Comparison of ENCODE assay signal across 47 mouse cellular contexts in the genomic region with DNA sequence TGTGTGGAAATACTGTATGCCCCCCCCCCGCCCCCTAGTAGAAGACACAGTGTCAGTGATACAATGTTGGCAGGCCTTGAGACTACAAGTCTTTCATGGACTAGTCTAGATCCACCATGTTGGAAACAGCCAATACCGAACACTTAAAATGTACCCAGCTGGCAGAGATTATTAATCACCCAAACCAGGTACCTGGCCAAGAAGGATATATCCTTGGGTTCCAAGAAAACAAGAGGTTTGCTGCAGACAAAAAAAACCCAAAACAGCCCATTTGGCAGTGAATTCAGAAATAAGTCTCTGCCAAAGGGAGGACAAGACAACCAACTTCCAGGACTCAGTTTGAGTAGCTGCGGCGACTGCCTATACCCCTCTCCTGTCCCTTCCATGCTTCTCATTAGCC. TPM values are rescaled to one million over a fixed set of nuclear protein-coding genes. Genes with fewer than 3 reads are reported as not detected.
"Had no signal": no experiment of that assay in that cellular context is flagged by ENCODE, and none has a peak within 500 bp of the region (broad histone marks: within the 10 kb centered on the region; RNA-seq: fewer than 3 reads in every experiment).

No protein-coding gene starts in this region.

- H3K36me3 ChIP-seq: limb, embryonic 10.5 days; limb, embryonic 12.5 days; limb, embryonic 13.5 days; limb, embryonic 15.5 days; liver, embryonic 12.5 days; liver, embryonic 13.5 days; liver, embryonic 15.5 days; lung, embryonic 15.5 days; midbrain, embryonic 10.5 days; midbrain, embryonic 12.5 days; midbrain, embryonic 15.5 days; neural tube, embryonic 12.5 days had no signal

- H3K4me3 ChIP-seq: left cerebral cortex, adult 2 months; limb, embryonic 10.5 days; limb, embryonic 12.5 days; limb, embryonic 13.5 days; limb, embryonic 15.5 days; liver, embryonic 12.5 days; liver, embryonic 13.5 days; liver, embryonic 15.5 days; lung, embryonic 15.5 days; megakaryocyte, embryonic 14.5 days; midbrain, embryonic 10.5 days; midbrain, embryonic 12.5 days; midbrain, embryonic 15.5 days; myocyte; neural tube, embryonic 12.5 days had no signal

- H3K9me3 ChIP-seq: limb, embryonic 10.5 days; limb, embryonic 12.5 days; limb, embryonic 13.5 days; limb, embryonic 15.5 days; liver, embryonic 12.5 days; liver, embryonic 15.5 days; lung, embryonic 15.5 days; midbrain, embryonic 10.5 days; midbrain, embryonic 12.5 days; midbrain, embryonic 15.5 days; neural tube, embryonic 12.5 days had no signal

- DNase-seq: left cerebral cortex, postnatal 4 days; liver; liver, embryonic 13.5 days; liver, postnatal 0 days; lung, adult 18-20 months; lung, adult 2 months; lung, embryonic 14.5 days; lung, postnatal 10 days; lung, postnatal 14 days; lung, postnatal 36 days; lung, postnatal 4 days; midbrain, embryonic 14.5 days had no signal

- ATAC-seq: liver, embryonic 12.5 days; liver, postnatal 0 days; lung, postnatal 0 days; midbrain, embryonic 15.5 days; midbrain, embryonic 16.5 days had no signal

- H3K27me3 ChIP-seq: limb, embryonic 12.5 days; limb, embryonic 13.5 days; limb, embryonic 15.5 days; liver, embryonic 13.5 days; lung, embryonic 15.5 days; midbrain, embryonic 12.5 days; midbrain, embryonic 15.5 days; neural tube, embryonic 12.5 days had no signal

- H3K9ac ChIP-seq: limb, embryonic 12.5 days; limb, embryonic 13.5 days; limb, embryonic 15.5 days; liver, embryonic 12.5 days; liver, embryonic 13.5 days; liver, embryonic 14.5 days; liver, embryonic 15.5 days; liver, postnatal 0 days; lung, embryonic 14.5 days; lung, embryonic 15.5 days; midbrain, embryonic 12.5 days; midbrain, embryonic 15.5 days; neural tube, embryonic 12.5 days had no signal

- H3K4me2 ChIP-seq: limb, embryonic 12.5 days; limb, embryonic 13.5 days; limb, embryonic 15.5 days; liver, embryonic 11.5 days; liver, embryonic 12.5 days; liver, embryonic 13.5 days; liver, embryonic 15.5 days; lung, embryonic 14.5 days; lung, embryonic 15.5 days; midbrain, embryonic 12.5 days; midbrain, embryonic 15.5 days; neural tube, embryonic 12.5 days had no signal

- H3K27ac ChIP-seq: left cerebral cortex, adult 2 months; limb, embryonic 10.5 days; limb, embryonic 12.5 days; limb, embryonic 13.5 days; limb, embryonic 15.5 days; liver, embryonic 12.5 days; liver, embryonic 13.5 days; liver, embryonic 14.5 days; liver, embryonic 15.5 days; lung, embryonic 15.5 days; macrophage; midbrain, embryonic 10.5 days; midbrain, embryonic 12.5 days; midbrain, embryonic 15.5 days; neural tube, embryonic 12.5 days had no signal

RNA-seq across cellular contexts. Expression of a gene that starts 3.5 kb away (rescaled TPM):
- total RNA-seq: left cerebral cortex, adult 2 months; left cerebral cortex, postnatal 10 days; left cerebral cortex, postnatal 14 days; left cerebral cortex, postnatal 25 days; left cerebral cortex, postnatal 36 days; left cerebral cortex, postnatal 4 days; liver, adult 2 months; midbrain, postnatal 0 days; monocyte, adult 5-6 weeks had no signal
- polyA plus RNA-seq: liver, adult 2 months; lung, adult 2 months; macrophage had no signal

RNA-seq across cellular contexts. Expression of a gene that starts 41.0 kb away (rescaled TPM):
- total RNA-seq: megakaryocyte, adult 5-6 weeks; midbrain, postnatal 0 days; monocyte, adult 5-6 weeks had no signal
- polyA plus RNA-seq: limb, embryonic 10.5 days; limb, embryonic 11.5 days; limb, embryonic 12.5 days; liver, embryonic 11.5 days; liver, embryonic 12.5 days; lung, embryonic 14.5 days; lung, embryonic 15.5 days; lung, embryonic 16.5 days; lung, postnatal 0 days; macrophage; midbrain, embryonic 12.5 days; midbrain, embryonic 14.5 days; midbrain, embryonic 15.5 days; midbrain, embryonic 16.5 days; midbrain, postnatal 0 days; myocyte; neural tube, embryonic 11.5 days; neural tube, embryonic 12.5 days had no signal

RNA-seq across cellular contexts. Expression of a gene that starts 43.7 kb away (rescaled TPM):
- total RNA-seq: left cerebral cortex, adult 2 months; left cerebral cortex, adult 8-10 months; left cerebral cortex, postnatal 10 days; left cerebral cortex, postnatal 14 days; left cerebral cortex, postnatal 25 days; left cerebral cortex, postnatal 36 days; left cerebral cortex, postnatal 4 days; liver, adult 2 months; megakaryocyte progenitor cell, adult 5-6 weeks; megakaryocyte, adult 5-6 weeks; megakaryocyte-erythroid progenitor cell, adult 5-6 weeks; midbrain, postnatal 0 days; monocyte, adult 5-6 weeks had no signal
- polyA plus RNA-seq: limb, embryonic 10.5 days; limb, embryonic 11.5 days; limb, embryonic 12.5 days; limb, embryonic 13.5 days; limb, embryonic 14.5 days; limb, embryonic 15.5 days; liver, adult 2 months; liver, embryonic 11.5 days; liver, embryonic 12.5 days; liver, embryonic 13.5 days; liver, embryonic 14.5 days; liver, embryonic 15.5 days; liver, embryonic 16.5 days; liver, postnatal 0 days; lung, adult 2 months; lung, embryonic 14.5 days; lung, embryonic 15.5 days; lung, embryonic 16.5 days; lung, postnatal 0 days; macrophage; midbrain, embryonic 10.5 days; midbrain, embryonic 12.5 days; midbrain, embryonic 14.5 days; midbrain, embryonic 15.5 days; midbrain, embryonic 16.5 days; midbrain, postnatal 0 days; myocyte; neural tube, embryonic 11.5 days; neural tube, embryonic 12.5 days had no signal

RNA-seq across cellular contexts. Expression of a gene that starts 45.0 kb away (rescaled TPM):
- total RNA-seq: megakaryocyte, adult 5-6 weeks; midbrain, postnatal 0 days; monocyte, adult 5-6 weeks had no signal
- polyA plus RNA-seq: macrophage, myocyte had no signal
